Mouse (Mus musculus): Measurements from ENCODE around the gene Zfp169. TPM values are rescaled to one million over a fixed set of nuclear protein-coding genes. Genes with fewer than 3 reads are reported as not detected.

Zfp169 gene
- polyA plus RNA-seq, 1 experiment: 1.8 TPM

GRCm38 (mm10) chr13:48483606-48484005 is 29.6 kb downstream of the Zfp169 start:
- Histone ChIP-seq H3K79me3 (ENCODE audit: low read depth) (no peaks in the 10 kb centered on the region), H3K36me3 (ENCODE audit: control insufficient read depth, insufficient read depth) (peaks cover 4% of the 10 kb centered on the region), H3K27me3 (ENCODE audit: control insufficient read depth, insufficient read depth, insufficient read length) (no peaks in the 10 kb centered on the region), H3K79me2 (ENCODE audit: control insufficient read depth, insufficient read depth) (no peaks in the 10 kb centered on the region), H3K4me3 (ENCODE audit: insufficient read depth, poor library complexity, severe bottlenecking) (no peak overlapping the region), H3ac (ENCODE audit: control insufficient read depth, insufficient read length, low read depth) (no peak overlapping the region)
- no peak for TF ChIP-seq MYOG (IDR thresholded peaks at IDR 0.05; ENCODE audit: control insufficient read depth, extremely low read depth, insufficient read length)
- TF ChIP-seq CEBPB (IDR thresholded peaks at IDR 0.05; ENCODE audit: low read depth): no peak
- TF ChIP-seq MAX (IDR thresholded peaks at IDR 0.05): no peak
- TF ChIP-seq CTCF (IDR thresholded peaks at IDR 0.05; ENCODE audit: control insufficient read depth, insufficient read depth, insufficient read length): no peak
- no peak for TF ChIP-seq MYOD1 (IDR thresholded peaks at IDR 0.05; ENCODE audit: control insufficient read depth, insufficient read length, low read depth)
- TF ChIP-seq USF1 (IDR thresholded peaks at IDR 0.05; ENCODE audit: low read depth): no peak
- TF ChIP-seq FOSL1 (IDR thresholded peaks at IDR 0.05; ENCODE audit: insufficient read depth, low read length, poor library complexity, severe bottlenecking): no peak

GRCm38 (mm10) chr13:48468656-48469180 is 44.5 kb downstream of the Zfp169 start:
- peaks cover 10% of the 10 kb centered on the region for H3K27me3 ChIP-seq (ENCODE audit: control insufficient read depth, insufficient read depth, insufficient read length)
- H3K36me3 ChIP-seq (ENCODE audit: control insufficient read depth, insufficient read depth): no peaks in the 10 kb centered on the region
- no peak for TF ChIP-seq USF1 (IDR thresholded peaks at IDR 0.05; ENCODE audit: low read depth)
- TF ChIP-seq FOSL1 (IDR thresholded peaks at IDR 0.05; ENCODE audit: insufficient read depth, low read length, poor library complexity, severe bottlenecking): no peak
- no peak for TF ChIP-seq CTCF (IDR thresholded peaks at IDR 0.05; ENCODE audit: control insufficient read depth, insufficient read depth, insufficient read length)
- no peak for TF ChIP-seq MYOD1 (IDR thresholded peaks at IDR 0.05; ENCODE audit: control insufficient read depth, insufficient read length, low read depth)
- TF ChIP-seq MYOG (IDR thresholded peaks at IDR 0.05; ENCODE audit: control insufficient read depth, extremely low read depth, insufficient read length): no peak
- TF ChIP-seq MAX (IDR thresholded peaks at IDR 0.05): no peak
- TF ChIP-seq CEBPB (IDR thresholded peaks at IDR 0.05; ENCODE audit: low read depth): no peak
- no peak overlapping the region for H3ac ChIP-seq (ENCODE audit: control insufficient read depth, insufficient read length, low read depth)
- no peaks in the 10 kb centered on the region for H3K79me3 ChIP-seq (ENCODE audit: low read depth)
- H3K79me2 ChIP-seq (ENCODE audit: control insufficient read depth, insufficient read depth): no peaks in the 10 kb centered on the region
- H3K4me3 ChIP-seq (ENCODE audit: insufficient read depth, poor library complexity, severe bottlenecking): no peak overlapping the region

- no peak overlapping the region for H3ac ChIP-seq (ENCODE audit: control insufficient read depth, insufficient read length, low read depth)
- peaks cover 10% of the 10 kb centered on the region for H3K27me3 ChIP-seq (ENCODE audit: control insufficient read depth, insufficient read depth, insufficient read length)
- no peaks in the 10 kb centered on the region for H3K79me3 ChIP-seq (ENCODE audit: low read depth)
- TF ChIP-seq CEBPB (IDR thresholded peaks at IDR 0.05; ENCODE audit: low read depth): no peak
- no peak for TF ChIP-seq MYOG (IDR thresholded peaks at IDR 0.05; ENCODE audit: control insufficient read depth, extremely low read depth, insufficient read length)
- no peak for TF ChIP-seq USF1 (IDR thresholded peaks at IDR 0.05; ENCODE audit: low read depth)
- TF ChIP-seq CTCF (IDR thresholded peaks at IDR 0.05; ENCODE audit: control insufficient read depth, insufficient read depth, insufficient read length): no peak
- H3K36me3 ChIP-seq (ENCODE audit: control insufficient read depth, insufficient read depth): no peaks in the 10 kb centered on the region
- no peak overlapping the region for H3K4me3 ChIP-seq (ENCODE audit: insufficient read depth, poor library complexity, severe bottlenecking)
- no peaks in the 10 kb centered on the region for H3K79me2 ChIP-seq (ENCODE audit: control insufficient read depth, insufficient read depth)
Measured at GRCm38 (mm10) chr13:48466186-48466585, 47.1 kb downstream of the Zfp169 start.

GRCm38 (mm10) chr13:48464170-48464569 is 49.1 kb downstream of the Zfp169 start:
- no peaks in the 10 kb centered on the region for H3K79me2 ChIP-seq (ENCODE audit: control insufficient read depth, insufficient read depth)
- H3ac ChIP-seq (ENCODE audit: control insufficient read depth, insufficient read length, low read depth): no peak overlapping the region
- TF ChIP-seq USF1 (IDR thresholded peaks at IDR 0.05; ENCODE audit: low read depth) (no peak), CEBPB (IDR thresholded peaks at IDR 0.05; ENCODE audit: low read depth) (no peak), CTCF (IDR thresholded peaks at IDR 0.05; ENCODE audit: control insufficient read depth, insufficient read depth, insufficient read length) (peak; percentile 52)
- H3K27me3 ChIP-seq (ENCODE audit: control insufficient read depth, insufficient read depth, insufficient read length): peaks cover 10% of the 10 kb centered on the region
- no peak overlapping the region for H3K4me3 ChIP-seq (ENCODE audit: insufficient read depth, poor library complexity, severe bottlenecking)
- H3K79me3 ChIP-seq (ENCODE audit: low read depth): no peaks in the 10 kb centered on the region
- no peaks in the 10 kb centered on the region for H3K36me3 ChIP-seq (ENCODE audit: control insufficient read depth, insufficient read depth)

GRCm38 (mm10) chr13:48459280-48459679 is 54.0 kb downstream of the Zfp169 start:
- no peak overlapping the region for H3ac ChIP-seq (ENCODE audit: control insufficient read depth, insufficient read length, low read depth)
- H3K79me3 ChIP-seq (ENCODE audit: low read depth): no peaks in the 10 kb centered on the region
- TF ChIP-seq USF1 (IDR thresholded peaks at IDR 0.05; ENCODE audit: low read depth): no peak
- no peak for TF ChIP-seq CEBPB (IDR thresholded peaks at IDR 0.05; ENCODE audit: low read depth)
- TF ChIP-seq CTCF (IDR thresholded peaks at IDR 0.05; ENCODE audit: control insufficient read depth, insufficient read depth, insufficient read length): no peak
- TF ChIP-seq MAX (IDR thresholded peaks at IDR 0.05): no peak
- TF ChIP-seq MYOG (IDR thresholded peaks at IDR 0.05; ENCODE audit: control insufficient read depth, extremely low read depth, insufficient read length): no peak
- no peak for TF ChIP-seq FOSL1 (IDR thresholded peaks at IDR 0.05; ENCODE audit: insufficient read depth, low read length, poor library complexity, severe bottlenecking)

GRCm38 (mm10) chr13:48448119-48448518 is 65.1 kb downstream of the Zfp169 start:
- H3K4me3 ChIP-seq (ENCODE audit: insufficient read depth, poor library complexity, severe bottlenecking): no peak overlapping the region
- no peaks in the 10 kb centered on the region for H3K27me3 ChIP-seq (ENCODE audit: control insufficient read depth, insufficient read depth, insufficient read length)
- H3ac ChIP-seq (ENCODE audit: control insufficient read depth, insufficient read length, low read depth): no peak overlapping the region
- H3K36me3 ChIP-seq (ENCODE audit: control insufficient read depth, insufficient read depth): no peaks in the 10 kb centered on the region
- no peaks in the 10 kb centered on the region for H3K79me3 ChIP-seq (ENCODE audit: low read depth)
- TF ChIP-seq CTCF (IDR thresholded peaks at IDR 0.05; ENCODE audit: control insufficient read depth, insufficient read depth, insufficient read length) (no peak), CEBPB (IDR thresholded peaks at IDR 0.05; ENCODE audit: low read depth) (peak; percentile 23), USF1 (IDR thresholded peaks at IDR 0.05; ENCODE audit: low read depth) (peak; percentile 86), MAX (IDR thresholded peaks at IDR 0.05) (peak; percentile 64), FOSL1 (IDR thresholded peaks at IDR 0.05; ENCODE audit: insufficient read depth, low read length, poor library complexity, severe bottlenecking) (peak; percentile 16), MYOG (IDR thresholded peaks at IDR 0.05; ENCODE audit: control insufficient read depth, extremely low read depth, insufficient read length) (no peak), MYOD1 (IDR thresholded peaks at IDR 0.05; ENCODE audit: control insufficient read depth, insufficient read length, low read depth) (no peak)
- no peaks in the 10 kb centered on the region for H3K79me2 ChIP-seq (ENCODE audit: control insufficient read depth, insufficient read depth)

More at GRCm38 (mm10) chr13:48459280-48459679, 54.0 kb downstream of the Zfp169 start:
- Histone ChIP-seq H3K36me3 (ENCODE audit: control insufficient read depth, insufficient read depth) (no peaks in the 10 kb centered on the region), H3K79me2 (ENCODE audit: control insufficient read depth, insufficient read depth) (no peaks in the 10 kb centered on the region), H3K27me3 (ENCODE audit: control insufficient read depth, insufficient read depth, insufficient read length) (no peaks in the 10 kb centered on the region), H3K4me3 (ENCODE audit: insufficient read depth, poor library complexity, severe bottlenecking) (no peak overlapping the region)
